Mouse (Mus musculus): Measurements from ENCODE around the gene Ntrk2.

GRCm38 (mm10) chr13:58779261-58779660 lies 27.1 kb upstream of the Ntrk2 start:
- TF ChIP-seq CTCF (IDR thresholded peaks at IDR 0.05; ENCODE audit: borderline replicate concordance, extremely low read depth, insufficient read depth, insufficient read length), result no peak
- no peak for TF ChIP-seq POLR2A (IDR thresholded peaks at IDR 0.05; ENCODE audit: borderline replicate concordance, extremely low read depth, insufficient read depth, insufficient read length, poor library complexity, severe bottlenecking)
